Mouse (Mus musculus): ENCODE results near the gene Gnas.

Gene Gnas

DNA sequence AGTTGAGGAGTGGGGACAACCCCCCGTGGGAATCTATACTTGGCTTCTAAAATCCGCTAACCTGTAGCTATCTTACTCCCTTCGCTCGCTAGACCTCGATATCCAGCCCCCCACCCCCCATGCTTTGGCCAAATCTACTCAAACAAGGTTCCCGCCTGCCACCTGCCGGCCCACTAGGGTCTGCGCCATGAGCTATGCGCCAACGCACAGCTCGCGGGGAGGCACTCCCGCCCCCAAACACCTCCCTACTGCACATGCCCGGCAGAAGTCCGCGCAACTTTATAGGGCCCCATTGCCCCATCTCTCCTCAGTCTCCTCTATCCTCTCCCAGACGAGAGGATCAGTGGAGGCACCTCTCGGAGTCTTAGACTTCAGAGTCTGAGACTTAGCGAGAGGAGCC lies at the start of gene Gnas:
Gnas (plus strand) TSS at position 310 of the 400 bp plus-strand sequence.
- DNase-seq (ENCODE audit: low spot score) = peak; percentile 47

DNA sequence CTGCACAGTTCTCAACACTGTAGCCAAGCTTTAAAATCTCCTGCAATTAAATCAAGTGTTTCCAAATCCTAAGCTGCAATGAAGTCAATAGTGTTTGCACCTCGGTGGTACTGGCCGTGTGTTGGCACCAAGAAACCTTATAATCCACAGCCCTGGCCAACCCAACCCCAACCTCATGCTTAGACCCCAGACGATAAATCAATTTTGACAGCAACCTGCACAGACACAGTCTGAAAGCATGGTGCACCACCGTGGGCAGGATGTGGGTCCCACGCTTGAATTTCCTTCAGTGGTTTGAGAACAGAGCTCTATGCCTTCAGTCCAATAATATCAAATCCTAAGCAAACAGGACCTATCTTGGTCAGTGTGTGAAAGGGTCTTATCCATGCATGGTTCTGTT lies 41.7 kb upstream of the Gnas start:
- no peak for DNase-seq (ENCODE audit: low spot score)

GRCm38 (mm10) chr2:174251963-174252362 lies 32.2 kb upstream of the Gnas start:
- no peak for DNase-seq (ENCODE audit: low spot score)

GRCm38 (mm10) chr2:174257312-174257711 lies 26.8 kb upstream of the Gnas start:
- DNase-seq (ENCODE audit: low spot score) = no peak

DNA sequence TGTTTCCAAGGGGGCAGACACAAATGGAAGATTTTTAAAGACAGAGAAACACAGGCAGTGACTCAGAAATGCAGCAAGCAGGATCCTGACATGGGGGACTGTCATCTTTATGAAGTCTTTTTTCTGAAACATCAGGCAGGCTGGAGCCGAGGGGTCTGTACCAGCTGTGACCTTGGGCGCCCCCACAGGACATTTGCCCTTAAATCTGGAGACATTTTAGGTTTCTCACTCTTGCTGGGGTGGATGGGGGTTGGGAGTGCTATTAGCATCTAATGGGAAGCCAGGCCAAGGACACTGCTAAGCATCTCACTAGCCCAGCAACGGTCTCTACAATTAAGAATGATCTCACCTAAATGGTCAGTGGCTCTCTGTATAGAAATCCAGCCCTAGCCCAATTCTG lies 24.1 kb upstream of the Gnas start:
- DNase-seq (ENCODE audit: low spot score) = no peak

- no peak for DNase-seq (ENCODE audit: low spot score)
Observed at GRCm38 (mm10) chr2:174260908-174261800, 23.0 kb upstream of the Gnas start.

DNA sequence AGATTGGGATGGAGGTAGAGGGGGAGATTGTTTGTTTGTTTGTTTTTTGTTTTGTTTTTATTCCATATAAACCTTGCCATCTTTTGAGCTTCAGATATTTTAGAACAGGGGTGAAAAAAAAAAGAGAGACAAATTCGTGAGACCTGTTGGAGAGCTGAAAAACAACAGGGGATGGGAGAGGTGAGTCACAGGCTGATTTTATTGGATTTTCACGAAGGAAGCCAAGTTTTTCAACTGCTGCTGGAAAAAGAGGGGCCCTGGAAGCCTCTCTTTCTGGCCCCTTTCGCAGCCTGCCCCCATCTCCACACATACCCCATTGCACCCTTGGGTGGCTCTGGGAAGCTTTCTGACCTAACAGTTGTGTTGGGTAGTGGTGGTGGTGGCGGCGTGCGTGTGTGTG lies 22.3 kb upstream of the Gnas start:
- no peak for DNase-seq (ENCODE audit: low spot score)

DNA sequence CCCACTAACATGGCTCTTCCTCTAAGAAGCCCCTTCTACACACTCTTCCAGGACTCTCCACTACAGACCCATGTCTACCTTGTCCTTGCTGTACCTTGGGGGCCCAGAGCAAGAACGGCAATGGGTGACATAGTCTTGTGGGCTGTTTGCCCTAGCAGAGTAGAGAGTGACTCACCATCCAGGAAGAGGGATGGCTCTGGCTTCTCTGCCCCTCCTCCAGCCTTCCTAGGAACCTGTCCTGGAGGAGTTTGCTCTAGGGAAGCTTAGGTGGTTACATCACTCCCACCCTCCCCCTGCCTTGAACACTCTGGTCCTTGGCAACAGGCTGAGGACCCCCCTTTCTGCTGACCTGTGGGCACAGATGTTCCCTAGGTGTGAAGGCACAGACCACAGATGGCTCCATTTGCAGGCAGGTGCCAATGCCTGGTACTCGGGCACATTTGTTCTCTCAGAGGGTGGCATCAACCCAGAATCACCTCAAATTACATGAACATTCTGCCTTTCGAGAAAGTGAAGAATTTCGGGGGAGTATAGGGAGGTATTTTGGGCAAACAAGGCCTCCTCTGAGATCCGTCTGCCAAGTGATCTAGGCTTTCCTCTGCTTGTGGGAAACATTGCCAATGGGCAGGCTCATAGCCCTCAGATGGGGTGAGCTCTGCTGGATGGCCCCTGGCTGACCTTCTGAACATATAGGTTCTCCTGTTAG lies 20.9 kb upstream of the Gnas start:
- peak; percentile 53 for DNase-seq (ENCODE audit: low spot score)

DNA sequence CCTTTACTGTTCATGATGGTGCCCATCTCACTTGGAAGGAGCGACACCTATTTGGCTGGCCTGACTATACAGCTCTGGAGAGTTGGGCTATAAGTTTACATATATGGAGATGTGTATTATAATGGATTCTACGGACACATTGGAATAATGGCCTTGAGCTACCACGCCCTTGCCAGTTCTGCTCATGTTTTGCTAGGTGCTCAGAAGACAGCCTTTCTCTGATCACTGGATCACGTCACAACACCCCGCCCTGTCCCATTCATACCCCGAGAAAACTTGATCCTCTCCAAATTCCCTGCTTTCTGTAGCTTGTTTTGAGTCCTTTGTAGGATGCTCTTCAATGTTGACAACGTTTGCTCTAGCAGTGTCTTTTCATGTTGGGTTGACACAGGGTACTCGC lies 19.9 kb upstream of the Gnas start:
- no peak for DNase-seq (ENCODE audit: low spot score)

DNA sequence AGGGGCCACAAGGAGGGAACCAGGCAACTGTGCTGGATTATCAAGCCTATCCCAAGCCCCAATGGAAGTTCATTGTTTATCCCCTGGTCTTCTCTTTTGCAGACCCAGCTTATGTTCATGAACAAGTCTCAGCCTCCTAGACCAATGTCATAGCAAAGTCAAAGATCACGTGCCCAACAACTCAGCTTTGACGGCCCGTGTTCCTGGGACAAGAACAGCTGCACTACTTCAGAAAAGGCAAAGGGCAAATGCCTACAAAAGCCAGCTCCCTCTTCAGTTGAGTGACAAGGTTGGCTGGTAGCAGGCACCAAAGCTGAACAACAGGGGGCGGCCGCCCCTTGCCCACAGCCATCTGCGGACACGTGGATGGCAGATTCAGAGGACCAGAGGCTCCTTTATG lies 13.7 kb upstream of the Gnas start:
- DNase-seq (ENCODE audit: low spot score) = no peak

DNA sequence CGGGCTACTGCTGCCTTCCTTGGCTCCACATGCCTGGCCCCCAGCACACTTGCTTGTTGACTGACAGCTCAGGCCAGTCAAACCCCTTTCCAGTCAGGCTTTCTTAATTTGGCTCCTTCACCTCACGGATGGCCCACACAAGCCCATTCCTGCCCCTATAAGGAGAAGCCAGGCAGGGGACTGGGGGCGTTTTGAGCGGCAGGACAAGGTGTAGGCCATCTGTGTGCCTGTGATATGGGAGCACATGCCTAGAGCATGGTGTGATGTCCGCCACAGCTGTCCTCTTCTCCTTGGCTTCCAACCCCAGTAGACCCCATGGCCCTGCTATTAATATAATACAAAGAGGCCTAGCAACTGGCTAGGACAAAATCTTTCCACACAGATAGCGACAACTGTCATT lies 12.7 kb upstream of the Gnas start:
- DNase-seq (ENCODE audit: low spot score) = no peak

DNA sequence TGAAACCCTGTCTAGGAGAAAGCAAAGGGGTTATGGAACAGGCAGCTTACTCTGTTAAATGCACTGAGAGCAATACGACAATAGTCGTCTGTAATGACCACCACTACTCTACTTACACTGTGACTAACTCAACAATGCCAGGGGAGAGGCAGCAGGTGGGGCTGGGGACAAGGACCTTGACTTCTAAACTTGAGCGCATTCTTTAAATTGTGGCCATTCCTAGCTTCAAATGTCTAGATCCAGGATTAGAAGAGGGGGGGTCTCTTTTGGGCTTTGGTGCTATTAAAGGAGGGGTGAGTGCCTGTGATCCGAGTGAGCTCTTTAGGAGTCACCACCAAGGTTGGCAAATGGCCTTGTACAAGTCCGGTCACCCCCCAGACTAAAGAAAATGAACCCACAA lies 11.0 kb upstream of the Gnas start:
- DNase-seq (ENCODE audit: low spot score) = no peak

GRCm38 (mm10) chr2:174273961-174274360 lies 10.2 kb upstream of the Gnas start:
- no peak for DNase-seq (ENCODE audit: low spot score)

- DNase-seq (ENCODE audit: low spot score) = no peak
Observed at GRCm38 (mm10) chr2:174279771-174280170, 4.3 kb upstream of the Gnas start.

- DNase-seq (ENCODE audit: low spot score) = no peak
Observed at GRCm38 (mm10) chr2:174283341-174283740, 779 bp upstream of the Gnas start.

GRCm38 (mm10) chr2:174284807-174285457 lies 812 bp downstream of the Gnas start:
- no peak for DNase-seq (ENCODE audit: low spot score)

- no peak for DNase-seq (ENCODE audit: low spot score)
Observed at GRCm38 (mm10) chr2:174285921-174286470, 1.9 kb downstream of the Gnas start.

- no peak for DNase-seq (ENCODE audit: low spot score)
Observed at GRCm38 (mm10) chr2:174287921-174288320, 3.8 kb downstream of the Gnas start.

GRCm38 (mm10) chr2:174288673-174289430 lies 4.7 kb downstream of the Gnas start:
- no peak for DNase-seq (ENCODE audit: low spot score)

DNA sequence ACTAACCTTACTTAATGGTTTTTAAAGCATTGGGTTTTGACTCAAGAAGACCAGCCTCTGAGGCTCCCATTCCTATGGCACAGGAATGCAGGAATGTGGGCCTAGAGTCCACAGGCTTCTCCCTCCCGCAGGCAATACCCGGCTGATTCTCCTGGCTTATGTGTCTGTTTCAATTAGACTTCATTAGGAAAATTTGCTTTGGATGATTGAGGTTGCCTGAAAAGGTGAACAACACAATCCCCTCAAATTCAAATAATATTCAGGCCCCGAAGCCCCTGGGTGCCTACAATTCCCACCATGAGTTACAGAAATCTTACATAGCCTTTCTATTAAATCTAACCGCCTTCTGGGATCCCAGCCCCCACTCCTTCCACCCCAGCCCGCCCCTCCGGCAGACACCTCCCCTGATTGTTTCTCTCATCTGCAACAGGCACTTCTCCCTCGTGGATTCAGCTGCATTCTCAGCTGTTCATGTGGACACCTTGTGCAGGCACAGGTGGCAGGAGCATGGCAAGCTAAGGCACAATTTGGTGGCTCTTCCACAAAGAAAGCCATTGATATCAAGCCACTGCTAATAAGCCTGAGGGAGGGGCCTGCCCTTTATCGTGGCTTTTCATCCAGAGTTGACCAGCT lies 7.0 kb downstream of the Gnas start:
- DNase-seq (ENCODE audit: low spot score) = no peak

- no peak for DNase-seq (ENCODE audit: low spot score)
Observed at GRCm38 (mm10) chr2:174291662-174292030, 7.5 kb downstream of the Gnas start.

Measured in MN1 (cell line).